Mouse (Mus musculus) spleen, adult 18-20 months (tissue): Measurements from ENCODE around the gene Gapdhs.
A peak's percentile ranks its signal among the peaks of the same experiment; 100 is the strongest.
"Not testable (repeated sequence)": the region's sequence is repeated elsewhere in the genome, so short reads cannot be mapped to it uniquely, and the experiment has no call there.

ENCODE experiments used
- DNase-seq, 2 experiments: peaks; one replicate each; pipeline ENCODE4 v3.0.0; 2022; ENCODE audit warnings: mixed read lengths in 2 of 2

Gene Gapdhs

DNA sequence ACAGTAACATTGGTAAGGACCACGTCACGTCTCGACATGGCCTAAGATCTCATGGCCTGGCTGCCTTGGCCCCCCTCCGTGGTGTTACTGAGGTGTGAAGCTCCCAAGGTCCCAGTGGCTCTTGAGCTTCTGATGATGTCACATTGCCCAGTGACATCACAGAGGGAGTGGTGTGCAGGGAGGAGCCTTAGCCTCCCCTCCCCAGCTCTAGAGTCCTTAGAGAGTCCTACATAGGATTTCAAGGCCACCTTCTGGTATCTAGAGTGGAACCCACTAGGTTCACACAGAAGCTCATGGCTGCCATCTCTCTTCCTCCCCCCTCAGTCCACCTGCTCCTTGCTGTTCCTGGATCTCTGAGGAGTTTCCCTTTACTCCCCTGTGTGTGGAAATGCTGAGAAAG, at the start of gene Gapdhs:
Gene Gapdhs (minus strand): TSS at position 65 of the 400 bp plus-strand sequence.
- DNase-seq = not testable (repeated sequence)

DNA sequence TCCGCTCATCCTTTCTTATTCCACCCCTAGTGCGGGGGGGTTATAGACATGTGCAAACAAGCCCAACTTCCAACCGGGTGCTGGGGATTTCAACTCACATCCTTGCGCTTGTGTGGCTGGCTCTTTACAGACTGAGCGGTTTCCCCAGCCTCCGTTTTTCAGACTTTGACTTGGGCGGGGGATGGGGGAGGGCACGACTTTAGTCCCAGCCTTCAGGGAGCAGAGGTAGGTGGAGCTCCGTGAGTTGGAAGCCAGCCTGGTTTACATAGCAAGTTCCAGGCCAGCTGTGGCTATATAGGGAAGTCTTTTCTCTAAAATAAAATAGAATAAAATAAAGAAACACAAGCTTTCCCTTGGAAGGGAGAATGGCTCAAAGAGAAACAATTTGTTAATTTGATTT, 48.4 kb upstream of the Gapdhs start:
- no peak for DNase-seq

DNA sequence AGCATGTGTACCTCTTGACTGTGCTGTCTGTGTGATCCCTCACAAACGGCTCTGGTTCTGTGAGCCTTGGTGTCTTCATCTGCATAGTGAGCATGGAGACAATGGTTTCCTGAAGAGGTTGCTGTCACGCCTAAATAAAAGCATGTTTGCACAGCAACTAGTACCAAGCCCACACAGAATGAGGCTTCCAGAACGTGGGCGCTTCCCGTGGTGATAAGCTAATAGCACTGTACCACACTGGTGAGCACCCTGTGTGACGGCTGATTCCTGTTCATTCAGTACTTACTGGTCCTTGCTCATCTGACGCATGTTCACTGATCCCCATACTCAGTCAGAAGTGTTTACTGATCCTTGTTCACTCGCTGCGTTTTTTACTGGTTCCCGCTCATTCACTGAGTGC, 46.7 kb upstream of the Gapdhs start:
- no peak for DNase-seq

DNA sequence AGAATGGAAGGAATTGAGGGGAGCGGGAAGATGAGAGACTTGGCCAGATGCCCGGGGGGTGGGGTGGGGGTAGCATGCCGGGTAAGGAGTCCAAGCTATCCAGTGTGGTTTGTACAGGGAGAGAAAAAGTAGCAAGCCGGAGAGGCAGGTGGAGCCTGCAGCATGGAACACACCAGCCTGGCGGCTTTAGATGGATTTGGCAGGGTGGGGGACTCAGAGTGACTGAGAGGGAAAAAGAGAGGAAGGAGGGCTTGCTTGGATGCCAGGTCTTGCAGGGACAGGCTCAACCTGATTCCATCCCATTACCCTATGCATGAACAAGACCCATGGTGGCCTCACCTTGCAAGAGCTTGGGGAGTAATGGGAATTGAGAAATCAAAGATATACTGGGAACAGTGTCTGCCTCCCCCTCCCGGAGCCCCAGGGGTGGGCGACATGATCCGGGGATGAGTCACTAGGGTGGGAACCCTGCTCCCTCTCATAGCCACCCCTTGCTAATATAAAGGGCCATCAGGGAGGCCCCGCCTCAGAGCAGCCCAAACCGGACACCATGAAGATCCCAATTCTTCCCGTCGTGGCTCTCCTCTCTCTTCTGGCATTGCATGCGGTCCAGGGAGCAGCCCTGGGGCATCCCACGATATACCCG, 44.0 kb upstream of the Gapdhs start, which contains the start of gene Krtdap:
Gene Krtdap (plus strand): TSS at position 520 of the 646 bp plus-strand sequence.
- no peak for DNase-seq

GRCm38 (mm10) chr7:30785721-30786546, 42.5 kb upstream of the Gapdhs start:
- no peak for DNase-seq

GRCm38 (mm10) chr7:30785154-30785553, 41.7 kb upstream of the Gapdhs start:
- DNase-seq = no peak

DNA sequence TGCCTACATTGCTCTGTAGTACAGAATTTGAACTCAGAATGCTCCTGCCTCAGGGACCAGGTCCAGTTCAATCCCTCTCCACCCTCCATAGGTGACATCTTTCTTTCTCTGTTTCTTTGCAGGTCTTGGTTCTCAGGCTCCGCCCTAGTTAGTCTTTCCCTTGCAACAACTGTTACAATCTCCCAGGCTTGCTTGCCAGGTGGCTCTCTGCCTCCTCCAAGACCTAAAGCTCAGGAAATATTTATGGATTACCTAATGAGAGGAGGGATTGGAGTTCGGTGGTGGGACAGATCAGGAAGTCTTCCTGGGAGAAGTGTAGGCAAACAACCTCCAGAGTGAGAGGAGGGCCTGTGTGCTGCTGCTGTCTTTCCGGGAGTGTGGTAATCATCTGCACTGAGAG, 39.2 kb upstream of the Gapdhs start:
- DNase-seq = no peak

GRCm38 (mm10) chr7:30781792-30782191, 38.3 kb upstream of the Gapdhs start:
- DNase-seq = peak in 1 of 2 experiments; percentile 18

DNA sequence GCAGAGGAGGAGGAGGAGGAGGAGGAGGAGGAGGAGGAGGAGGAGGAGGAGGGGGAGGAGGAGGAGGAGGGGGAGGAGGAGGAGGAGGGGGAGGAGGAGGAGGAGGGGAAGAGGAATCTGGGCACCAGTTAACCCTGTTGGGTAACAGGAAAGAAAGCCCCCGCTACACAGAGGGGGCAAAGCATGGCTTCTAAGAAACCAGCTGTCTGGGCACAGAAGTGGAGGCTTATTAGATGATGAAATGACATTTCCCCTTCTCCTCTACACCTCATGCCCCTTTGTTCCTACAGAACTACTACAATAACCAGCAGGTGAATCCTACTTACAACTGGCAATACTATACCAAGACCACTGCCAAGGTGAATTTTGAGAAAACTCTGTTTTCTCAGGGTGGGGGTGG, 34.4 kb upstream of the Gapdhs start:
- DNase-seq = no peak

DNA sequence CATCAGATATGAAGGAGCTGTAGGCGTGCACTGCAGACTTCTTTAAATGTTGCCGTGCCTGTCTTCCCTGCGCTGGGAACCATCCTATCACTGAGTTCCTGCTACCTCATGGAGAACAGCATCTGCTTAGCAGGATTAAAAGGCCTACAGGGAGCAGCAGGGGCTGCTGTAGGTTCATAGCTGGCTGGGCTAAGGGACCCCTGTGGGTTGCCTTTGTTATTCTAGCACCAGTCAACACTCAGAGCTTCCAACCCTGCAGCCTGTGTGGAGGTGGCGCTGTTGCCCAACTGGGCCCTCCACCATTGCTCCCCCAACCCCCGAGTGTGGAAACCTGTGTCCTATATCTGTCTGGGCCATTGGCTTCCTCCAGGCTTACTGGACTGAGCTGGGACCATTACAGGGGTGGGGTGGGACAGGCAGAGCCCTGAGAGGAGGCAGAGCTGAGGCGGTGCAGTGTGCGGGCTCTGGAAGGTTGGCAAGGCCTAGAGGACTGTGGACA, 33.6 kb upstream of the Gapdhs start:
- no peak for DNase-seq

DNA sequence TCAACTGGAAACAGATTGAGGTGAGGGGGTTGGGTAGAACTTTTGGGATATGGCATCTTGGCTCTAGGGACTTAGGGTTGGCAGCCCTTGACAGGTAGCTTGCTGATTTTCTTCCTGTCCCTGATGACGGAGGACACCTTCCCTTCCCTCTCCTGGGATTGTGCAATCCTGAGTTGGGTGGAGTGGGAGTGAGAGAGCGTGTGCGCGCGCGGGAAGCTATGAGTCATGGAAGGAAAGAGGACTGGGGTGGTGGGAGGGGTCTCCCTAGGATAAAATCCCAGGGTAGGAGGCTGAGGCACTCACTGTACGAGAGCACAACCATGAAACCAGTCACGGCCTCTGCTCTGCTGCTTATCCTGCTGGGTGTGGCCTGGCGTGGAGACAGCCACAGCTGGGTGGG, 32.6 kb upstream of the Gapdhs start:
- no peak for DNase-seq

DNA sequence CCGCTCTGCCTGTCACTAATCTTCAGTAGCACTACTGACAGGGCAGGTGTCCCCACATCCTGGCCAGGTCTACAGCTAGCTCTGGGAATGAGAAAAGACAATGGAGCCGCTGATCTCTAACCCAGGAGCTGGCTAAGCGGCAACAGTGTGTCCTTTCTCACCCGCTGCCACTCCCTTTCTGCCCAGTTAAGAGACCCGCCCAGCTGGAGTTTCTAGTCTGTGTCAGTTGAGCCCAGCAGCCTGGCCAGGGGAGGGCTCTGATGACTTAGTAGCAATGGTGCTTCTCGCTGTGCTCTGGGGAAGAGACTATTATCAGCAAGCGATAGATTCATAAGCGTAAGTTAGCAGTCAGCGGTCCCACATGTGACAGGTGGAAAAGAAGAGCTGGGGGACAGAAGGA, 25.8 kb upstream of the Gapdhs start:
- DNase-seq = peak in 1 of 2 experiments; percentile 16

- no peak for DNase-seq
These were observed 22.9 kb upstream of the Gapdhs start for GRCm38 (mm10) chr7:30766408-30766807.

DNA sequence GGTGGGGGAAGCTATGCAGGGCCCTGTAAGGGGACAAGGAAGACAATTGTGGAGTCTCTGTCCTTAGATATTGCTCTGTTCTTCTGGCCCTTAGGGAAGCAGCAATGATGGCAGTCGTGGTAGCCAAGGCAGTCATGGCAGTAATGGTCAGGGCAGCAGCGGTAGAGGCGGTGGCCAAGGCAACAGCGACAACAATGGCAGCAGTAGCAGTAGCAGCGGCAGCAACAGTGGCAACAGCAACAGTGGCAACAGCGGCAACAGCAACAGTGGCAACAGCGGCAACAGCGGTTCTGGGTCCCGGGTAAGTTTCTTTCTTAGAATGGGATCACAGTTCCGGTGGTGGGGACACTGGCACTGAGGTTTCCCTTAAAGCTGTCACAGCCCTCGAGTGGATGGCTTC, 21.7 kb upstream of the Gapdhs start:
- DNase-seq = no peak

DNA sequence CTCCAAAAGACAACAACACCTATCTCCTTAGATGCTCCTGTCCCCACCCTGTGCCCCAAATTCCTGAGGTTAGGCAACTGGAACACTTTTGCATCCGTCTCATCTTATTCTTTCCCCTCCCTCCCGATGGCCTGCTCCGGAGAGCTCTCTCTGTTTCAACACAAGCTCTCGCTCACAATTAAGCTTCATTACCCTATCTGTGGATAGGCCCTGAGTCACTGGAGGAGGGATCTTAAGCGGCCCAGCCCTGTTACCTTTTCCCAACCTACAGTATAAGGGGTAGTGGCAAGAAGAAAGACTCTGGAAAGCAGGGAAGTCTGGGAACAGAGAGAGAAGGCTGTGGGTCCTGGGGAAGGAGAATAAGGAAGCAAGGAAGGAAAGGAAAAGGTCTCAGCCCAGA, 20.0 kb upstream of the Gapdhs start, which contains the start of gene Dmkn:
Gene Dmkn (plus strand): TSS at position 301 of the 400 bp plus-strand sequence.
- DNase-seq = no peak

GRCm38 (mm10) chr7:30761769-30762352, 18.4 kb upstream of the Gapdhs start:
- no peak for DNase-seq

DNA sequence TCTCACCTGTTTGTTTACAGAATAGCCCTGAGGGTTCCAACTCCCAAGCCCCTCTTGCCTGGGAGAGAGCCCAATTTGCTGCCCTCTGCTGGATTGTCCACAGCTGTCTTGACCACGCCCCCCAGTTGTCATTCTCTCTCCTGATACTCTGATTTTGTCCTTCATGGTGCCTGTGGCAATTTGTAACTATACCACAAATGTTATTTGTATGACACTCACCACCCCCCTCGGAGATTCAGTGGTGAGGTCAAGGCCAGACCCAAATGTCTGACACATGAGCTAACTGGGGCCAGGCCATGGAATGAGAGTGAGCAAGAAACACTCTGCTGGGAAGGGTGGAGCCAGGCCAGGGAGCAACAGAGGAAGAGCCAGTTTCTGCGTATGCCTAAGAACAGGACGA, 15.4 kb upstream of the Gapdhs start:
- DNase-seq = peak in 1 of 2 experiments; percentile 37

DNA sequence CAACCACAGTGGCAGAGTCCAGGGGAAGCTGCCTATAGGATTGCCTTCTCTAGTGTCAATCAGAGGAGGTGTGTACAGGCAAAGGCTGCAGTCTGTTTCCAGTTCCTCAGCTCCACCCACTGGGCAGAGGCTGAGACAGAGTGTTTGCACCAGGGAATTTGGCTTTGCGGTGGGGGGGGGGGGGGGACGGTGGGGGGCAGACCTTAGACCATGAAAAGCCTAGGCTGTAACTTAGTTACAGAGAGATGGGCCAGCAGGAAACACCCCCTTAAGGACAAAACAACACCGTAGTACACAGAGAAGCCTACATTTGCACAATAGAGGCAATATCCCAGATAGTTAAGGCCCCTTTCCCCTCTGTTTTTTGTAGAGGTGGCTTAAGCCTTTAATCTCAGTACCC, 13.5 kb upstream of the Gapdhs start:
- DNase-seq = no peak

- DNase-seq = no peak
These were observed 7.7 kb upstream of the Gapdhs start, which contains the start of gene Sbsn for GRCm38 (mm10) chr7:30751086-30751669. Sbsn (plus strand) TSS chr7:30751471.

DNA sequence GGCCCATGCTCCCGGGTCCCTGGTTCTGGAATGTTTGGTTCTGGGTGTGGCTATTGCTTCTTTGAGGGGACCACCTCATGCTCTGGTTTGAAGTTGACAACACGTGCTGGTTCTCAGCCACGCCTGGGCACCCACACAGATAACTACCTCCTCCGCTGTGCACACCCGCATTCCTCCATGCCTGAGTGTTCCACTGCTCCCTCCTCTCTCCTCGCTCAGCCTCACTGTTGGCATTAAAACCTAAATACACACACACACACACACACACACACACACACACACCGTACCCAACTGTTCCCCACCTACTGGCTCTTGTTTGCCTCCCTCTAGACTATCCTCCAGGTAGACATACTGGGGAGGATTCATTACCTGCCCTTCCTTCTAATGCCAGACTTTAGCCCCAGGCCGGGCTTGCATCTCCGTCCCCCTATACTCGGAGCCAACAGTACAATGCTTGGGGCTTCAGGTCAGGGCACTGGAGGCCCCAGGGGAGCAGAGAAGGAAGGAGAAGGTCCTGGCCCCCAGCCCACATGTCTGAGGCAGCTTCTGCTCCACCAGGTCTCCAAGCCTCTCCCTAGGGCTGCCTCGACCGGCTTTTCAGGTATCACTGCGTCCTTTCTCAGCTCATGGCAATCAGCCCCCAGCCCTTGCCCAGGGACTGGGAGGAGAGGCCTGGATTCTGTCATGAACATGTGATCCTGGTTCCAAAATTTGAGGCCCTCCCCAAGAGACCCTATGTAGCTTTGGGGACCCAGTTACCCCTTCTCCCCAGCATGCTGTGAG, 6.5 kb upstream of the Gapdhs start:
- DNase-seq = no peak

- DNase-seq = no peak
These were observed 4.2 kb upstream of the Gapdhs start for GRCm38 (mm10) chr7:30747525-30748204.
